In genomic region chr2:70908579-70908978, GRCm38 (mm10) we compare ENCODE assay signal across 11 mouse cellular contexts.
DNase-seq lines count a peak whose midpoint lies in the region; ATAC-seq and TF ChIP-seq lines count a peak whose summit lies in the region.
"Had no signal": no experiment of that assay in that cellular context is flagged by ENCODE, and none has a peak within 500 bp of the region (broad histone marks: within the 10 kb centered on the region; RNA-seq: fewer than 3 reads in every experiment).

No protein-coding gene starts in this region.

- CTCF ChIA-PET in Patski (lab: Charles Lee) = interaction anchor here (1.5 kb wide), 1 partner anchor 131 kb away, joined by 3 read pairs; no protein-coding TSS in a partner anchor

- dilution Hi-C loops in CH12.LX (cut with MboI; ENCODE audit: extremely low pct_ligation_motif_present, extremely low pct_unique_long_range_greater_than_20kb, low sequenced_read_pairs) = no loop called here

- 81% methylated on average over 1 of the region's 1 CpGs for WGBS in kidney, adult 2 months
- WGBS in hindbrain, embryonic 13.5 days = 46% methylated on average over 1 of the region's 1 CpGs

- H3K9ac ChIP-seq in CH12.LX (ENCODE audit: insufficient read depth, low read depth) = no peak overlapping the region
- H3K9ac ChIP-seq in hindbrain, embryonic 13.5 days = no peak overlapping the region

- POLR2A ChIA-PET in Patski (lab: Charles Lee) = no interaction called here

- peak; percentile 88 for ATAC-seq in Patski
- ATAC-seq in hindbrain, embryonic 13.5 days (ENCODE audit: low FRiP score) = no peak

- H3K4me1 ChIP-seq in kidney, adult 2 months (ENCODE audit: control insufficient read depth, insufficient read depth, low read length) = peaks cover 9% of the 10 kb centered on the region
- H3K4me1 ChIP-seq in CH12.LX (ENCODE audit: control insufficient read depth in 1 of 2, insufficient read depth in 2 of 2) = peaks cover 6 to 20% of the 10 kb centered on the region in 2 experiments; a peak in 3 of 4 replicates
- H3K4me1 ChIP-seq in hindbrain, embryonic 13.5 days (replicated peaks) = peaks cover 10% of the 10 kb centered on the region

- no peak overlapping the region for H3K4me3 ChIP-seq in kidney, adult 2 months (ENCODE audit: insufficient read depth, low read depth, low read length)
- no peak overlapping the region for H3K4me3 ChIP-seq in CH12.LX (replicated peaks in 1 of 3; ENCODE audit: low read depth in 2 of 3, low read length in 2 of 3, poor library complexity in 1 of 3)
- no peak overlapping the region for H3K4me3 ChIP-seq in hindbrain, embryonic 13.5 days

- no peak for TF ChIP-seq RAD21 in CH12.LX (IDR thresholded peaks at IDR 0.05; ENCODE audit: low read depth, low read length)

- H3K27me3 ChIP-seq in kidney, adult 2 months (replicated peaks; ENCODE audit: control insufficient read depth, insufficient read depth, low read length) = no peaks in the 10 kb centered on the region
- H3K27me3 ChIP-seq in CH12.LX (replicated peaks) (no peaks in the 10 kb centered on the region), Patski (no peaks in the 10 kb centered on the region)
- H3K27me3 ChIP-seq in hindbrain, embryonic 13.5 days = no peaks in the 10 kb centered on the region

- TF ChIP-seq EP300 in CH12.LX (IDR thresholded peaks at IDR 0.05; ENCODE audit: low read length) = no peak

- in situ Hi-C loops in CH12.LX (cut with MboI; ENCODE audit: low pct_ligation_motif_present, low pct_unique_long_range_greater_than_20kb, low sequenced_read_pairs) = no loop called here
- in situ Hi-C loops in Patski (cut with MboI; ENCODE audit: low pct_unique_long_range_greater_than_20kb) = no loop called here

- no peak overlapping the region for H3K4me2 ChIP-seq in CH12.LX (ENCODE audit: insufficient read depth, low read depth, poor library complexity, severe bottlenecking)
- H3K4me2 ChIP-seq in hindbrain, embryonic 13.5 days = no peak overlapping the region

- H3K9me3 ChIP-seq in CH12.LX (replicated peaks; ENCODE audit: low read length) = peaks cover 2% of the 10 kb centered on the region
- H3K9me3 ChIP-seq in hindbrain, embryonic 13.5 days = no peaks in the 10 kb centered on the region

- H3K36me3 ChIP-seq in kidney, adult 2 months (ENCODE audit: control insufficient read depth, insufficient read depth, low read length) = no peaks in the 10 kb centered on the region
- H3K36me3 ChIP-seq in CH12.LX (replicated peaks in 1 of 2; ENCODE audit: control insufficient read depth in 1 of 2, insufficient read depth in 1 of 2, low read length in 1 of 2) = no peaks in the 10 kb centered on the region
- H3K36me3 ChIP-seq in hindbrain, embryonic 13.5 days = no peaks in the 10 kb centered on the region

- no peak overlapping the region for H3K27ac ChIP-seq in kidney, adult 2 months (ENCODE audit: insufficient read depth, low read depth, low read length)
- no peak overlapping the region for H3K27ac ChIP-seq in CH12.LX (ENCODE audit: insufficient read depth, low read depth)
- H3K27ac ChIP-seq in hindbrain, embryonic 13.5 days = peak overlapping the region; percentile 44

- no peaks in the 10 kb centered on the region for H3K79me2 ChIP-seq in CH12.LX (replicated peaks; ENCODE audit: control insufficient read depth, extremely low read depth, insufficient read depth, poor library complexity, severe bottlenecking)

- no peak for TF ChIP-seq POLR2A in kidney, adult 2 months (IDR thresholded peaks at IDR 0.05; ENCODE audit: low read depth, low read length)
- no peak for TF ChIP-seq POLR2A in CH12.LX (IDR thresholded peaks at IDR 0.05; ENCODE audit: low read depth, low read length)

- TF ChIP-seq CTCF in kidney, adult 2 months (conservative IDR thresholded peaks at IDR 0.05; ENCODE audit: insufficient read depth, insufficient read length, low read depth, low read length) = no peak
- no peak for TF ChIP-seq CTCF in CH12.LX (conservative IDR thresholded peaks at IDR 0.05 in 1 of 2, IDR thresholded peaks at IDR 0.05 in 1 of 2; ENCODE audit: low read depth in 2 of 2, low read length in 2 of 2)
- no peak for TF ChIP-seq CTCF in Patski (IDR thresholded peaks at IDR 0.05)

- DNase-seq in kidney, adult 2 months = peak; percentile 11
- DNase-seq in kidney, adult 9 months = no peak
- DNase-seq in CH12.LX (ENCODE audit: extremely low read depth) = no peak
- peak; percentile 83 for DNase-seq in Patski (ENCODE audit: low read depth, low spot score)
- no peak for DNase-seq in left cerebral cortex, adult 18-20 months (ENCODE audit: low spot score in 2 of 2)
- no peak for DNase-seq in gastrocnemius, postnatal 10 days
- DNase-seq: layer of hippocampus, adult 9-11 months; lung, adult 18-20 months; right cerebral cortex, postnatal 4 days; thymus, adult 18-20 months had no signal

TF ChIP-seq in CH12.LX, 34 proteins besides CTCF, POLR2A, EP300 and RAD21:
- TF ChIP-seq USF1 (IDR thresholded peaks at IDR 0.05; ENCODE audit: low read depth, low read length) = peak; percentile 44; the same call in 1 of the 2 replicates
- peak; percentile 45; the same call in 1 of the 2 replicates for TF ChIP-seq BHLHE40 (IDR thresholded peaks at IDR 0.05; ENCODE audit: low read depth, low read length)
- TF ChIP-seq JUND (conservative IDR thresholded peaks at IDR 0.05; ENCODE audit: low read depth, low read length) = no peak

Comparison
In these comparisons a context has a peak if more than half of its experiments do, and no peak if none do; other contexts are left out.
1. DNase-seq: peak in kidney, adult 2 months (single experiment) and Patski (single experiment); none in kidney, adult 9 months (single experiment), CH12.LX (single experiment), left cerebral cortex, adult 18-20 months (0 of 2) and gastrocnemius, postnatal 10 days (single experiment).